Mouse (Mus musculus): ENCODE results near the gene Bfsp2.

- TF ChIP-seq CTCF (IDR thresholded peaks at IDR 0.05; ENCODE audit: borderline replicate concordance, control insufficient read depth, extremely low read depth, insufficient read depth, low read length, poor library complexity) (no peak), POLR2A (IDR thresholded peaks at IDR 0.05; ENCODE audit: control insufficient read depth, extremely low read depth, insufficient read depth, low read length, poor library complexity) (no peak)
Measured at GRCm38 (mm10) chr9:103525041-103525537, 44.9 kb upstream of the Bfsp2 start.
